Comparison of ENCODE assay signal across 25 mouse cellular contexts in genomic region chr9:94053229-94053628, GRCm38 (mm10).
DNase-seq lines count a peak whose midpoint lies in the region; ATAC-seq and TF ChIP-seq lines count a peak whose summit lies in the region.
"Had no signal": no experiment of that assay in that cellular context is flagged by ENCODE, and none has a peak within 500 bp of the region (broad histone marks: within the 10 kb centered on the region; RNA-seq: fewer than 3 reads in every experiment).

No protein-coding gene starts in this region.

- no peak overlapping the region for H3K27ac ChIP-seq in forebrain, embryonic 12.5 days
- H3K27ac ChIP-seq in forebrain, postnatal 0 days (ENCODE audit: low read depth, low read length), result no peak overlapping the region
- H3K27ac ChIP-seq in kidney, postnatal 0 days, result no peak overlapping the region
- no peak overlapping the region for H3K27ac ChIP-seq in kidney, adult 2 months (ENCODE audit: insufficient read depth, low read depth, low read length)
- H3K27ac ChIP-seq in midbrain, embryonic 14.5 days (replicated peaks; ENCODE audit: low read depth, low read length), result no peak overlapping the region
- H3K27ac ChIP-seq in midbrain, postnatal 0 days (ENCODE audit: low read depth, low read length), result no peak overlapping the region
- no peak overlapping the region for H3K27ac ChIP-seq in hindbrain, embryonic 12.5 days
- H3K27ac ChIP-seq: embryonic facial prominence, embryonic 12.5 days; hindbrain, embryonic 13.5 days; liver, embryonic 15.5 days; stomach, postnatal 0 days had no signal

- H3K4me3 ChIP-seq in forebrain, embryonic 12.5 days (replicated peaks), result no peak overlapping the region
- H3K4me3 ChIP-seq in forebrain, postnatal 0 days (ENCODE audit: low read depth, low read length), result no peak overlapping the region
- H3K4me3 ChIP-seq in kidney, postnatal 0 days (replicated peaks; ENCODE audit: low read depth, low read length), result no peak overlapping the region
- H3K4me3 ChIP-seq in kidney, adult 2 months (ENCODE audit: insufficient read depth, low read depth, low read length), result no peak overlapping the region
- no peak overlapping the region for H3K4me3 ChIP-seq in midbrain, embryonic 14.5 days (replicated peaks; ENCODE audit: low read depth, low read length)
- no peak overlapping the region for H3K4me3 ChIP-seq in midbrain, postnatal 0 days (ENCODE audit: low read depth, low read length)
- H3K4me3 ChIP-seq in hindbrain, embryonic 12.5 days, result no peak overlapping the region
- H3K4me3 ChIP-seq: embryonic facial prominence, embryonic 12.5 days; hindbrain, embryonic 13.5 days; liver, embryonic 15.5 days had no signal

- no peak overlapping the region for H3K9ac ChIP-seq in forebrain, embryonic 12.5 days
- H3K9ac ChIP-seq in forebrain, postnatal 0 days, result no peak overlapping the region
- H3K9ac ChIP-seq in kidney, postnatal 0 days (ENCODE audit: low read depth, low read length), result no peak overlapping the region
- no peak overlapping the region for H3K9ac ChIP-seq in midbrain, embryonic 14.5 days (replicated peaks; ENCODE audit: low read length)
- H3K9ac ChIP-seq in midbrain, postnatal 0 days (replicated peaks; ENCODE audit: low read length, poor library complexity, severe bottlenecking), result no peak overlapping the region
- no peak overlapping the region for H3K9ac ChIP-seq in hindbrain, embryonic 12.5 days
- H3K9ac ChIP-seq: embryonic facial prominence, embryonic 12.5 days; hindbrain, embryonic 13.5 days; liver, embryonic 15.5 days had no signal

- H3K4me2 ChIP-seq in forebrain, embryonic 12.5 days, result no peak overlapping the region
- H3K4me2 ChIP-seq in forebrain, postnatal 0 days (ENCODE audit: low read depth), result no peak overlapping the region
- no peak overlapping the region for H3K4me2 ChIP-seq in kidney, postnatal 0 days (ENCODE audit: low read length)
- no peak overlapping the region for H3K4me2 ChIP-seq in midbrain, embryonic 14.5 days (ENCODE audit: low read length)
- H3K4me2 ChIP-seq in midbrain, postnatal 0 days (ENCODE audit: low read depth, low read length, poor library complexity, severe bottlenecking), result no peak overlapping the region
- H3K4me2 ChIP-seq in hindbrain, embryonic 12.5 days (replicated peaks), result no peak overlapping the region
- H3K4me2 ChIP-seq: embryonic facial prominence, embryonic 12.5 days; heart, embryonic 11.5 days; hindbrain, embryonic 13.5 days; liver, embryonic 15.5 days had no signal

- no peaks in the 10 kb centered on the region for H3K27me3 ChIP-seq in forebrain, embryonic 12.5 days
- no peaks in the 10 kb centered on the region for H3K27me3 ChIP-seq in forebrain, postnatal 0 days (ENCODE audit: insufficient read depth, low read length)
- H3K27me3 ChIP-seq in kidney, postnatal 0 days (ENCODE audit: insufficient read depth, low read length), result no peaks in the 10 kb centered on the region
- no peaks in the 10 kb centered on the region for H3K27me3 ChIP-seq in kidney, adult 2 months (replicated peaks; ENCODE audit: control insufficient read depth, insufficient read depth, low read length)
- H3K27me3 ChIP-seq in midbrain, embryonic 14.5 days (ENCODE audit: control insufficient read depth, insufficient read depth, low read length), result no peaks in the 10 kb centered on the region
- H3K27me3 ChIP-seq in midbrain, postnatal 0 days (ENCODE audit: insufficient read depth, low read length), result no peaks in the 10 kb centered on the region
- no peaks in the 10 kb centered on the region for H3K27me3 ChIP-seq in hindbrain, embryonic 12.5 days
- H3K27me3 ChIP-seq: embryonic facial prominence, embryonic 12.5 days; hindbrain, embryonic 13.5 days; liver, embryonic 15.5 days had no signal

- no peak for TF ChIP-seq POLR2A in kidney, adult 2 months (IDR thresholded peaks at IDR 0.05; ENCODE audit: low read depth, low read length)

- no peaks in the 10 kb centered on the region for H3K4me1 ChIP-seq in forebrain, embryonic 12.5 days
- no peaks in the 10 kb centered on the region for H3K4me1 ChIP-seq in forebrain, postnatal 0 days (ENCODE audit: insufficient read depth)
- no peaks in the 10 kb centered on the region for H3K4me1 ChIP-seq in kidney, postnatal 0 days (replicated peaks; ENCODE audit: insufficient read depth, low read length)
- H3K4me1 ChIP-seq in kidney, adult 2 months (ENCODE audit: control insufficient read depth, insufficient read depth, low read length), result no peaks in the 10 kb centered on the region
- no peaks in the 10 kb centered on the region for H3K4me1 ChIP-seq in midbrain, embryonic 14.5 days (ENCODE audit: control insufficient read depth, insufficient read depth, low read length)
- H3K4me1 ChIP-seq in midbrain, postnatal 0 days (ENCODE audit: insufficient read depth, low read length), result no peaks in the 10 kb centered on the region
- H3K4me1 ChIP-seq in hindbrain, embryonic 12.5 days, result no peaks in the 10 kb centered on the region
- H3K4me1 ChIP-seq: embryonic facial prominence, embryonic 12.5 days; hindbrain, embryonic 13.5 days; liver, embryonic 15.5 days had no signal

- no peak for DNase-seq in forebrain, postnatal 0 days
- no peak for DNase-seq in kidney, postnatal 0 days (ENCODE audit: low spot score)
- no peak for DNase-seq in kidney, adult 2 months
- peak; percentile 10 for DNase-seq in midbrain, embryonic 14.5 days
- DNase-seq in midbrain, postnatal 0 days (ENCODE audit: low spot score), result no peak
- DNase-seq in layer of hippocampus, postnatal 10 days (ENCODE audit: low spot score in 2 of 2), result no peak
- DNase-seq: cerebellum, adult 9-10 months; embryo, embryonic 11 days; gastrocnemius, postnatal 36 days; heart, adult 18-20 months; heart, postnatal 36 days; kidney, adult 11 months; kidney, postnatal 10 days; liver; right cerebral cortex, postnatal 4 days; thymus, adult 18-20 months; thymus, postnatal 25 days had no signal

- H3K36me3 ChIP-seq in forebrain, embryonic 12.5 days (replicated peaks), result no peaks in the 10 kb centered on the region
- H3K36me3 ChIP-seq in forebrain, postnatal 0 days (ENCODE audit: insufficient read depth), result no peaks in the 10 kb centered on the region
- H3K36me3 ChIP-seq in kidney, postnatal 0 days (ENCODE audit: insufficient read depth, low read length), result no peaks in the 10 kb centered on the region
- no peaks in the 10 kb centered on the region for H3K36me3 ChIP-seq in kidney, adult 2 months (ENCODE audit: control insufficient read depth, insufficient read depth, low read length)
- no peaks in the 10 kb centered on the region for H3K36me3 ChIP-seq in midbrain, embryonic 14.5 days (ENCODE audit: control insufficient read depth, insufficient read depth, low read length)
- no peaks in the 10 kb centered on the region for H3K36me3 ChIP-seq in midbrain, postnatal 0 days (ENCODE audit: insufficient read depth, low read length)
- no peaks in the 10 kb centered on the region for H3K36me3 ChIP-seq in hindbrain, embryonic 12.5 days
- H3K36me3 ChIP-seq: embryonic facial prominence, embryonic 12.5 days; hindbrain, embryonic 13.5 days; liver, embryonic 15.5 days had no signal

- H3K9me3 ChIP-seq in forebrain, embryonic 12.5 days, result no peaks in the 10 kb centered on the region
- H3K9me3 ChIP-seq in forebrain, postnatal 0 days (ENCODE audit: low read length), result no peaks in the 10 kb centered on the region
- no peaks in the 10 kb centered on the region for H3K9me3 ChIP-seq in kidney, postnatal 0 days (replicated peaks; ENCODE audit: low read length)
- H3K9me3 ChIP-seq in midbrain, embryonic 14.5 days (ENCODE audit: control insufficient read depth, low read length), result no peaks in the 10 kb centered on the region
- H3K9me3 ChIP-seq in midbrain, postnatal 0 days (ENCODE audit: low read length), result no peaks in the 10 kb centered on the region
- no peaks in the 10 kb centered on the region for H3K9me3 ChIP-seq in hindbrain, embryonic 12.5 days (replicated peaks)
- H3K9me3 ChIP-seq: embryonic facial prominence, embryonic 12.5 days; hindbrain, embryonic 13.5 days; liver, embryonic 15.5 days had no signal

- ATAC-seq in forebrain, embryonic 12.5 days (ENCODE audit: low FRiP score), result 0 out of 2 replicates have a peak, but pooled peaks have one; percentile 41
- no peak for ATAC-seq in forebrain, postnatal 0 days
- no peak for ATAC-seq in kidney, postnatal 0 days (replicated peaks; ENCODE audit: low FRiP score, low read depth)
- no peak; the same call in 1 of the 2 replicates for ATAC-seq in midbrain, embryonic 14.5 days (ENCODE audit: low FRiP score, low TSS enrichment)
- no peak for ATAC-seq in midbrain, postnatal 0 days (ENCODE audit: low FRiP score)
- ATAC-seq in hindbrain, embryonic 12.5 days (ENCODE audit: low FRiP score), result no peak
- ATAC-seq: lung, postnatal 0 days had no signal

- 74% methylated on average over 4 of the region's 4 CpGs for WGBS in forebrain, embryonic 12.5 days
- WGBS in forebrain, postnatal 0 days, result 58% methylated on average over 4 of the region's 4 CpGs
- WGBS in kidney, postnatal 0 days, result 82% methylated on average over 4 of the region's 4 CpGs
- WGBS in kidney, adult 2 months, result 78% methylated on average over 4 of the region's 4 CpGs
- 56% methylated on average over 4 of the region's 4 CpGs for WGBS in midbrain, embryonic 14.5 days
- 60% methylated on average over 4 of the region's 4 CpGs for WGBS in midbrain, postnatal 0 days
- 80% methylated on average over 4 of the region's 4 CpGs for WGBS in hindbrain, embryonic 12.5 days

- TF ChIP-seq CTCF in forebrain, postnatal 0 days (IDR thresholded peaks at IDR 0.05; ENCODE audit: low read depth), result no peak
- TF ChIP-seq CTCF in kidney, postnatal 0 days (IDR thresholded peaks at IDR 0.05; ENCODE audit: low read depth), result peak; percentile 23; the same call in 1 of the 2 replicates
- TF ChIP-seq CTCF in kidney, adult 2 months (conservative IDR thresholded peaks at IDR 0.05; ENCODE audit: insufficient read depth, insufficient read length, low read depth, low read length), result no peak; the same call in 1 of the 2 replicates
- TF ChIP-seq CTCF in midbrain, postnatal 0 days (IDR thresholded peaks at IDR 0.05), result no peak
